Mouse (Mus musculus) macrophage (primary cell): ENCODE data around the gene Gabarapl1. TPM values are rescaled to one million over a fixed set of nuclear protein-coding genes. Genes with fewer than 3 reads are reported as not detected.

Source experiments
- H3K27ac ChIP-seq: fragments of 350-480 bp; formaldehyde crosslinking; 2 replicates; pipeline ENCODE4 v1.9.0; 2021
- H3K36me3 ChIP-seq: fragments of 350-480 bp; formaldehyde crosslinking; 2 replicates; pipeline ENCODE4 v1.9.0; 2021; ENCODE audit errors: inconsistent target
- H3K4me3 ChIP-seq: fragments of 350-480 bp; formaldehyde crosslinking; 2 replicates; pipeline ENCODE4 v1.9.0; 2021; ENCODE audit errors: inconsistent target
- H3K79me2 ChIP-seq: fragments of 350-480 bp; formaldehyde crosslinking; 2 replicates; pipeline ENCODE4 v1.9.0; 2021; ENCODE audit errors: inconsistent target
- WGBS: methylation state at CpG from one replicate; pipeline ENCODE4 v1.1.7; 2026; ENCODE audit warnings: inconsistent platforms; ENCODE audit not compliant: missing documents; 5-methylcytosine and 5-hydroxymethylcytosine counted together
- polyA plus RNA-seq: library from polyadenylated mRNA; stranded (reverse); fragments of 250-400 nt; gene quantifications from 3 replicates; pipeline ENCODE4 v1.2.4, GENCODE M21; 2018; ENCODE audit warnings: inconsistent platforms

Gene Gabarapl1
- polyA plus RNA-seq, 1 experiment from 2014 or later: 276 TPM

DNA sequence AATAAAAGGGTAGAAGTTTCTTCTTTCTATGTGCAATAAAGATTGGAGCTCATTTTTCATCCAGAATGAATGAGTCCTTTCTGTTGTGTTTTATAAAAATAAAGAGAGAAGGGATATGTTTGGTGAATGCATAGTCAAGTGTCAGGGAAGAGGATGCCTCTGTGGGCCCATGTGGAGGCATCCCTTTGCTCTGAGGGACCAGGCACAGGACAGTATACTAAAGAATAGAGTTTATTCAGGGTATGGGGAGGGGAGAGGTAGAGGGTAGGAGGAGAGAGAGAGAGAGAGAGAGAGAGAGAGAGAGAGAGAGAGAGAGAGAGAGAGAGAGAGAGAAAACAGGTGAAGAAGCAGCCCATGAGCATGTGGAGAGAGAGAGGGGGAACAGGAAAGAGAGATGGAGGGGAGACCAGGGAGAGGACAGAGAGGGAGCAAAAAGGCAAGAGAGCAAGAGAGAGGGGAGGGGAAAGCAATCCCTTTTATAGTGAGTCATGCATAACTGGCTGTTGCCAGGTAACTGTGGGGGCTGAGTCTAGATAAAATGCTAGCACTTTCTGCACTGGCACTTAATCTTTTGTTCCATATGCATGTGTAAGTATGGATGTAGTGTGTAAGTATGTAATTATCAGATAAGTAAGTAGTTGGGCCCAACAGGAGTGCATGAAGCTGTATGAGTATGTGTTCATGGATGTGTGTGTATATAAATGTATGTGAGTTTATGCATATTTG, 24.5 kb downstream of the Gabarapl1 start:
- H3K36me3 ChIP-seq: no peaks in the 10 kb centered on the region
- no peak overlapping the region for H3K27ac ChIP-seq
- no peaks in the 10 kb centered on the region for H3K79me2 ChIP-seq
- H3K4me3 ChIP-seq: no peak overlapping the region

DNA sequence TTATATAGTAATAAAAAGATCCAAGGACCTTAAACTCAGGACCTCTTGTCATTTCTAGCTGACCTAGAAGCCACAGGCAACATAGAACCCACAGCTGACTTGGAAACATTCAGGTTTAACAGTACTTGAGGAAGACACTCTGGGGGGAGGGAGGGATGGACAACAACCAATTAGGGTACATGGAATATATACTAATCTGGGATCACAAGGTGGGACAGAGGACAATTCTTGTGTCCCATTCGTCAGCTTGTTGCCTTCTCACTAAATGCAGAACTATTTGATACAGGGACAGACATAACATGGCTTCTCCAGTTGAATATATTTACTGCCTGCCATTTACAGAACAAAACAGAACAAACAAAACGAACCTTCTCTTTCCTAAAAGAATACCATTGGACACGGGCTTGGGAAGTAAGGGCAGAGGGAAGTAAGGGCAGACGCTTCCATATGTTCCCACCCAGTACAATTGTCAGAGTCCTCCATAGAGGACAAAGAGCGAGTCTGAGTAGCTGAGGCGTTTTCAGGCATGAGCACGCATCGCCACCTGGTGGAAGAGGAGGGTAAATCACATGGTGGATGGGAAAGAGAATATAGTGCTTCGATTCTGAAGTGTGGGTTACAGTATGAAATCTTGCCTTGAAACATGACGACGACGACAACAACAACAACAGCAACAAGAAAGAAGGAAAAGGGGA, 26.1 kb downstream of the Gabarapl1 start:
- H3K4me3 ChIP-seq: no peak overlapping the region

DNA sequence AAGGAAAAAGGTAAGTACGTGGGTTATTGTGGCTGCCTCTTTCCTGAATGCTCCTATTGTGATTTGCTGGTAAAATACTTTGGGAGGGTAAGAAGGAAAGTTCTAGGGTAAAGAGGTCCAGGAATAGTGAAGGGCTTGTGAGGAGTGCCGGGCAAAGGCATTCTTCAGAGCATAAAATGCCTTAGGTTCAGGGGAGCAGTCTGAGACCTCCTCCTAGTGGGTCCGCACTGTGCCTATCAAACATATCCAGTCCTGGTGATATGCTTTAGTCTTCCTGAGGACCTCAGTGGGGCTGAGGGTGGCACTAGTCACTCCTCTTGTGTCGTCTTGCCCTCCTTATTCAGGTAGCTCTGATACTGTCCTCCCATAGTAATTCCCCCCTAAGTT, 26.7 kb downstream of the Gabarapl1 start:
- 74% methylated on average over 3 of the region's 4 CpGs for WGBS
- Histone ChIP-seq H3K79me2 (no peaks in the 10 kb centered on the region), H3K27ac (no peak overlapping the region), H3K36me3 (no peaks in the 10 kb centered on the region), H3K4me3 (no peak overlapping the region)

More for the DNA sequence above, 26.1 kb downstream of the Gabarapl1 start:
- Histone ChIP-seq H3K36me3 (no peaks in the 10 kb centered on the region), H3K27ac (no peak overlapping the region), H3K79me2 (no peaks in the 10 kb centered on the region)
- 11% methylated on average over 12 of the region's 12 CpGs for WGBS

DNA sequence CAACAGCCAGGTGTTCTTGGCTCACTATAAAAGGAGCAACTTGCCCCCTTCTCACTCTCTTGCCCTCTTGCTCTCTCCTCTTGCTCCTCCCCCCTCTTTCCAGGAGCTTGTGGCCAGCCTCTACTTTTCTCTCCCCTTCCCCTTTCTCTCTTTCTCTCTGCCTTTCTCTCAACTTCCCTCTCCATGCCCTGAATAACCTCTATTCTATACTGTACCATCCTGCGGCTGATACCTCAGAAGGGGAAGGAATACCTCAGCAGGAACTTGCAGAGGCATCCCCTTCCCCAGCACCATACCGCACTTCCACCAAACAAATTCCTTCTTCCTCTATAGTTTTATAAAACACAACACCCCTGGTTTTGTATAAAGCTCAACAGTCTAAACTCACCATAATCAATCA, 32.3 kb downstream of the Gabarapl1 start:
- Histone ChIP-seq H3K79me2 (no peaks in the 10 kb centered on the region), H3K27ac (no peak overlapping the region), H3K4me3 (no peak overlapping the region), H3K36me3 (no peaks in the 10 kb centered on the region)
- 23% methylated on average over 2 of the region's 2 CpGs for WGBS

DNA sequence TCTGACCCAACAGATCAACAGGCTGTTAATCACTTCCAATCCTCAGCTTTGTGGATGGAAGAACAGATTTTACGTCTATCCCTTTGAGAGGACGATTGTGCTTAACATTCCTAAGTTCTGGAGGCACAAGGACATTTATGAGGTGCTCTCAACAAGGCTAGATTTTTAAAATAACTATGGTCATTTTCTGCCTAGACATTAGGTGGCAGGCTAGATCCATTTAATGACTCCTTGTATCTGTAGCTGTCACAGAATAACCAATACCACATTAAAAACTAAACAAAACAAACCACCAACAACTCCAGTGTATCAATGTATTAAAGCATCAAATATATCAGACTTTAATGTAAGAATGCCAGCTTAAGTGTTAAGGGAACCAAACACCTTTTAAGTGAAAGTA, 42.4 kb downstream of the Gabarapl1 start:
- Histone ChIP-seq H3K27ac (no peak overlapping the region), H3K36me3 (no peaks in the 10 kb centered on the region), H3K4me3 (no peak overlapping the region), H3K79me2 (no peaks in the 10 kb centered on the region)
- 23% methylated on average over 2 of the region's 2 CpGs for WGBS

DNA sequence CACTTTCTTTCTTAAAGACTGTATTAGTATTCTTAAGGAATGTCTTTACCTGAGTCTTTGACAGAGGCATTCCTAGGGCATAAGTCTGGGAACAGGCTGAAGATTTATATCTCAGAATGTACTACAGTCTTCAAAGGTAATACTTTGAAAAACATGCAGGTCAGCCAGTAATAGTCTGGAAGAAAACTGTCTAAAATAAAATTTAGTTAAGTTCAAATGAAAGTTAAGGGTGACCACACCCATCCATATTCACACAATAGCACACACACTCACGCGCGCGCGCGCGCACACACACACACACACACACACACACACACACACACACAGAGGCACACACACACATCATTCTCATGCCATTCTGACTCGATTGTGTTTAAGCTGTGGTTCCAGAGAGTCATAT, 44.6 kb downstream of the Gabarapl1 start, which contains the start of gene Klre1:
TSS of gene Klre1 (plus strand) at position 301 of the 400 bp plus-strand sequence.
- Histone ChIP-seq H3K27ac (no peak within 1 kb of the TSS), H3K36me3 (no peaks in the 10 kb centered on the region), H3K79me2 (no peaks in the 10 kb centered on the region), H3K4me3 (no peak within 1 kb of the TSS)
- WGBS: 89% methylated on average over 8 of the region's 8 CpGs

DNA sequence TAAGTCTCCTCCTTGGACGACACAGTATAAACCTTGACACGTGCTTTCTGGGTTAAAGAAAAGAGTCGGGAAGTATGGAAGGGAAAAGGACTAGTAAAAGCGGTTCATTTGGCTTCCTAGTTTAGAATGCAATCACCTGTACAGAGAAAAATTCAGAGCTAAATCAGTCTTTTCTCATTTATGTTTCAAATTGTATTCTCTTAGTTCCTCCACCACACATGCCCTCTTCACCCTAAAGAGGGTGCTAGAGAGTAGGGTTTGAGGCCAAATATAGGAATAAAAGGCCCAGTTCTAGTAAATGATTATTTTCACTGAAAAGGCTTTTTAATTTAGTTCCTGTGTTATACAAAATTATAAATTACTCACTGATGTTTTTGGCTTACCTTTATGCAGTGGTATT, 48.3 kb downstream of the Gabarapl1 start:
- Histone ChIP-seq H3K4me3 (no peak overlapping the region), H3K36me3 (no peaks in the 10 kb centered on the region), H3K79me2 (no peaks in the 10 kb centered on the region), H3K27ac (no peak overlapping the region)
- 67% methylated on average over 4 of the region's 4 CpGs for WGBS

DNA sequence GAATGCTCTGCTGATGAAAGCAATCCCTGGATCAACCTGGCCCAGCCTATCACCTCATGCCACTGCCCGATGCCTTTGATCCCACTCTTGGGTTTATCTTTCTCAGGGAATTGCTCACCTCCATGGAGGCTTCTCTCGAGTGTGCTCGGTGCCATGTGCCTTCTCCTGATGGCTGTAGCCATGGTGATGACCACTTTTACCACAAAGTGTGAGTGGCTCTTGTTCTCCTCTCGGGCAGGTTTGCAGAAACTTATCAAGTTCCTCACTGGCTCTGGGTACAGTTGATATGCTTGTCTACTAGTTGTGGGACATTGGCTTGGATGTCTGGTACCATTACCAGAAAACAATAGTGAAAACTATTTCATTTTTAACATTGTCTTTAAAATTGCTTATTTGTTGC, 48.9 kb downstream of the Gabarapl1 start:
- Histone ChIP-seq H3K36me3 (no peaks in the 10 kb centered on the region), H3K27ac (no peak overlapping the region), H3K4me3 (no peak overlapping the region), H3K79me2 (no peaks in the 10 kb centered on the region)
- 46% methylated on average over 4 of the region's 4 CpGs for WGBS

DNA sequence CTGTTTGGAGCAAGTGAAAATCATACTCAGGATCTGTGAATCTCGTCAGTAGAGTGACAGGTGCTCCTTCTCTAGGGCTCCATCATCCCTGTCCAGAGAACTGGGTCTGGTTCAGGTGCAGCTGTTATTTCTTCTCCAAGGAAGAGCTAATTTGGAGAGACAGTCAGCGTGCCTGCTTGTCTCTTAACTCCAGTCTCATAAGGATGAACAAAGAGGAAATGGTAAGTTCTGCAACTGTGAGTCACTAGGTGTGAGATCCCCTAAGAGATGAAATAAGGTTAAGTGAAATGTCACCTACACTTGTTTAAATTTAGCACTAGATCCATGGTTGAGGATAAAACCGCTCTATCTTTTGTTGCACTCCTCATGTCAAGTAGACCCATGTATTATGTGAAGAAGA, 50.1 kb downstream of the Gabarapl1 start:
- Histone ChIP-seq H3K36me3 (no peaks in the 10 kb centered on the region), H3K4me3 (no peak overlapping the region), H3K79me2 (no peaks in the 10 kb centered on the region), H3K27ac (no peak overlapping the region)
- WGBS: 63% methylated on average over 3 of the region's 3 CpGs

DNA sequence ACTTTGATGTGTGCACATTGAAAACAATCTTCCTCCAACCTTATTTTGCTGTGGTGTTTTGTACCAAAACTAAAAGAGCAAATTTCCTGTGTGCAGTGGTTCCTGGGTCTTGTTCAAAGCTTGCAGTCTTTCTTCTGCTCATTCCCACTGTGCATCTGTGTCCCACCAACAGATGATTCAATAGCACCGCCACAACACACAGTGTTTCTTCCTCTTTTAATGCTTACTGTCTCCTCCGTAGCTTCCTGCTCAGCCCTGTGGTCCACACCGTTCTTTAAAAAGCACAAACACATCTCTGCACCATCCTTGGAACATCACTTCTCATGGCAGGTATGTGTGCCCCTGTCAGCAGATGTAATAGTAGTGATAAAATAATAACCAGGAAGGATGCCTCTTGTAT, 58.5 kb downstream of the Gabarapl1 start, which contains the start of gene Klrd1:
TSS of gene Klrd1 (plus strand) at position 275 of the 400 bp plus-strand sequence.
- 3% methylated on average over 3 of the region's 3 CpGs for WGBS
- H3K4me3 ChIP-seq: no peak within 1 kb of the TSS
- H3K79me2 ChIP-seq: no peaks in the 10 kb centered on the region
- H3K27ac ChIP-seq: no peak within 1 kb of the TSS
- no peaks in the 10 kb centered on the region for H3K36me3 ChIP-seq

Other genes with a start within 250 kb of the Gabarapl1 start
- not detected in 3 replicates for gene 4922502D21Rik, start 201.4 kb upstream of the Gabarapl1 start, polyA plus RNA-seq
- gene Clec12a, start 190.5 kb upstream of the Gabarapl1 start, polyA plus RNA-seq: 168 to 417 TPM (median 176 TPM) in 3 replicates
- gene Clec12b, start 147.3 kb upstream of the Gabarapl1 start, polyA plus RNA-seq: not detected in 3 replicates
- gene Clec1b, start 135.9 kb upstream of the Gabarapl1 start, polyA plus RNA-seq: 0.93 to 5.0 TPM (median 1.5 TPM) in 3 replicates
- gene Clec9a, start 124.3 kb upstream of the Gabarapl1 start, polyA plus RNA-seq: 0.48 to 1.2 TPM in 2 of 3 replicates, not detected in the other
- 0.12 to 0.80 TPM (median 0.65 TPM) in 3 replicates for gene Clec1a, start 81.2 kb upstream of the Gabarapl1 start, polyA plus RNA-seq
- 0.28 to 0.32 TPM (median 0.30 TPM) in 3 replicates for gene Olr1, start 26.0 kb upstream of the Gabarapl1 start, polyA plus RNA-seq
- gene Tmem52b, start 20.6 kb upstream of the Gabarapl1 start, polyA plus RNA-seq: not detected in 3 replicates
- not detected in 3 replicates for gene Klre1, start 44.7 kb downstream of the Gabarapl1 start, polyA plus RNA-seq
- gene Klrd1, start 58.6 kb downstream of the Gabarapl1 start, polyA plus RNA-seq: 0.64 to 1.4 TPM (median 0.66 TPM) in 3 replicates
- 0.21 to 2.0 TPM (median 1.7 TPM) in 3 replicates for gene Klrk1, start 90.7 kb downstream of the Gabarapl1 start, polyA plus RNA-seq
- not detected in 3 replicates for gene Klrc3, start 110.2 kb downstream of the Gabarapl1 start, polyA plus RNA-seq
- gene Klrc2, start 127.5 kb downstream of the Gabarapl1 start, polyA plus RNA-seq: not detected in 3 replicates
- 0.07 TPM in 1 of 3 replicates, not detected in the others for gene Klrc1, start 145.8 kb downstream of the Gabarapl1 start, polyA plus RNA-seq
- not detected in 3 replicates for gene Klri1, start 184.0 kb downstream of the Gabarapl1 start, polyA plus RNA-seq
- 0.07 TPM in 1 of 3 replicates, not detected in the others for gene Klri2, start 207.3 kb downstream of the Gabarapl1 start, polyA plus RNA-seq